Comparison of ENCODE assay signal across 22 mouse cellular contexts in genomic region chr17:7233197-7233596, GRCm38 (mm10).
DNase-seq lines count a peak whose midpoint lies in the region; ATAC-seq and TF ChIP-seq lines count a peak whose summit lies in the region.
"Had no signal": no experiment of that assay in that cellular context is flagged by ENCODE, and none has a peak within 500 bp of the region (broad histone marks: within the 10 kb centered on the region; RNA-seq: fewer than 3 reads in every experiment).

No protein-coding gene starts in this region.

- TF ChIP-seq POLR2A in cortical plate, adult 2 months (IDR thresholded peaks at IDR 0.05; ENCODE audit: extremely low read depth, insufficient read depth, low read length) = no peak

- peaks cover 7% of the 10 kb centered on the region; the same call in 1 of the 2 replicates for H3K36me3 ChIP-seq in limb, embryonic 12.5 days
- H3K36me3 ChIP-seq: G1E had no signal

- no peak overlapping the region for H3K9ac ChIP-seq in limb, embryonic 12.5 days (replicated peaks)
- H3K9ac ChIP-seq: liver, postnatal 0 days had no signal

- TF ChIP-seq CTCF in left cerebral cortex, adult 2 months (IDR thresholded peaks at IDR 0.05) = peak; percentile 23
- no peak for TF ChIP-seq CTCF in cortical plate, adult 2 months (IDR thresholded peaks at IDR 0.05; ENCODE audit: extremely low read depth, insufficient read depth, low read length)

- H3K4me3 ChIP-seq in left cerebral cortex, adult 2 months = no peak overlapping the region
- no peak overlapping the region for H3K4me3 ChIP-seq in cortical plate, adult 2 months (ENCODE audit: insufficient read depth, low read length)
- H3K4me3 ChIP-seq in limb, embryonic 12.5 days (replicated peaks) = no peak overlapping the region
- H3K4me3 ChIP-seq: embryonic facial prominence, embryonic 10.5 days; gastrocnemius, adult 2 months; heart, embryonic 10.5 days; hindbrain, embryonic 10.5 days; myocyte had no signal

- DNase-seq in frontal cortex, postnatal 14 days (ENCODE audit: low spot score in 2 of 2) = no peak
- DNase-seq in left cerebral cortex, adult 2 months (ENCODE audit: extremely low spot score in 1 of 2, low spot score in 2 of 2) = peak; percentile 49 to 53
- no peak for DNase-seq in left cerebral cortex, adult 11 months (ENCODE audit: low spot score)
- no peak for DNase-seq in gastrocnemius, adult 18-20 months (ENCODE audit: low spot score)
- no peak for DNase-seq in cerebellum, postnatal 10 days
- DNase-seq: adrenal gland, postnatal 14 days; cerebellum, adult 11-12 months; gastrocnemius, adult 2 months; kidney, postnatal 14 days; liver, postnatal 0 days; midbrain, embryonic 14.5 days; spleen, adult 18-20 months had no signal

- intact Hi-C loops in left cerebral cortex, adult 2 months (cut with DNase I) = loop anchor here (2.0 kb wide), 1 partner anchor 38 kb away; no protein-coding TSS in a partner anchor

- ATAC-seq in frontal cortex, adult (ENCODE audit: low TSS enrichment) = peak; percentile 86
- ATAC-seq in limb, embryonic 12.5 days (ENCODE audit: insufficient number of reproducible peaks, insufficient read depth, low FRiP score, low TSS enrichment, low read depth) = no peak
- ATAC-seq: hindbrain, postnatal 0 days; intestine, postnatal 0 days; liver, postnatal 0 days had no signal

- peaks cover 18% of the 10 kb centered on the region for H3K4me1 ChIP-seq in cortical plate, adult 2 months (ENCODE audit: control insufficient read depth, insufficient read depth, low read length)
- 0 out of 2 replicates have a peak, but pooled peaks cover 2% of the 10 kb centered on the region for H3K4me1 ChIP-seq in limb, embryonic 12.5 days (replicated peaks)
- H3K4me1 ChIP-seq: embryonic facial prominence, embryonic 10.5 days had no signal

- no peak overlapping the region for H3K4me2 ChIP-seq in limb, embryonic 12.5 days

- H3K9me3 ChIP-seq in limb, embryonic 12.5 days = no peaks in the 10 kb centered on the region
- H3K9me3 ChIP-seq: heart, embryonic 10.5 days; hindbrain, embryonic 10.5 days had no signal

- peak overlapping the region; percentile 81 for H3K27ac ChIP-seq in left cerebral cortex, adult 2 months
- peak overlapping the region; percentile 64 for H3K27ac ChIP-seq in cortical plate, adult 2 months (ENCODE audit: insufficient read depth, low read length)
- 0 out of 2 replicates have a peak overlapping the region, but pooled peaks have one; percentile 7 for H3K27ac ChIP-seq in limb, embryonic 12.5 days
- H3K27ac ChIP-seq: embryonic facial prominence, embryonic 10.5 days; gastrocnemius, adult 2 months; heart, embryonic 10.5 days; hindbrain, postnatal 0 days had no signal

- no peaks in the 10 kb centered on the region for H3K27me3 ChIP-seq in limb, embryonic 12.5 days

Comparison
In these comparisons a context has a peak if more than half of its experiments do, and no peak if none do; other contexts are left out.
1. DNase-seq: peak in left cerebral cortex, adult 2 months (2 of 2); none in frontal cortex, postnatal 14 days (0 of 2), left cerebral cortex, adult 11 months (single experiment), gastrocnemius, adult 18-20 months (single experiment) and cerebellum, postnatal 10 days (0 of 2).
2. H3K27ac ChIP-seq: peak in every context shown above with its lines; median percentile 81 in left cerebral cortex, adult 2 months; 64 in cortical plate, adult 2 months; 7 in limb, embryonic 12.5 days.